Mouse (Mus musculus) gastrocnemius, postnatal 10 days (tissue): ENCODE results near the gene Gfm1. TPM values are rescaled to one million over a fixed set of nuclear protein-coding genes. Genes with fewer than 3 reads are reported as not detected.

Source experiments
- DNase-seq: peaks from one replicate; pipeline ENCODE4 v3.0.0; 2021; ENCODE audit warnings: mixed read lengths
- long read RNA-seq, 2 experiments: library from polyadenylated mRNA; stranded (forward); transcript quantifications; one replicate each; pipeline ENCODE4 v2.0.0; 2021
- total RNA-seq, 2 experiments: library from RNA; stranded (reverse); gene quantifications; 2 replicates each; pipeline ENCODE4 v1.2.3; 2021

The Gfm1 gene
- total RNA-seq: 10 to 100 TPM; 66.5 to 77.5 TPM
- long read RNA-seq, experiment 1, full-length matches to known transcripts: 71 of 83 reads
- long read RNA-seq, experiment 1, partial matches to known transcripts: 2 of 83 reads
- long read RNA-seq, experiment 1, other reads (novel, unspliced or antisense): 10 of 83 reads
- long read RNA-seq, experiment 2, full-length matches to known transcripts: 87 of 102 reads
- long read RNA-seq, experiment 2, partial matches to known transcripts: 7 of 102 reads
- long read RNA-seq, experiment 2, other reads (novel, unspliced or antisense): 8 of 102 reads

DNA sequence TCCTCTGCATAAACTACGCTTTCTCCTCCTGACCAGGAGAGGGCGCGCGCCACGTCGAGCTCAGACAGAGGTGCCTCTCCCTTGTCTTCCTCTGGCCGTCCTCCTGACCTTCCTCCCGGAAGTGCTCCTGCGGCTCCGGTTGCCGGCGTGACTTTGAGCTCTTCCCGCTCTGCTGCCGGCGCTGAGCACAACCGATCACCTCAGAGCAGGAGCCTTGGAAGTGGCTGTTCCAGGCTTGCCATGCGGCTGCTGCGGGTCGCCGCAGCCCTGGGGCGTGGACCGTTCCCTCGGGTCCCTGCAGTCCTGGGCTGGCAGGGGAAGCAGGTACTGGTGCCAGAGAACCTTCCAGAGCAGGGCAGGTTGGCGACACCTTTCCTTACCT, at the start of gene Gfm1:
Gene Gfm1 (plus strand): TSS at position 98 of the 382 bp plus-strand sequence.
- peak; percentile 85 for DNase-seq

- no peak for DNase-seq
Measured at GRCm38 (mm10) chr3:67429338-67429998, 428 bp upstream of the Gfm1 start.

DNA sequence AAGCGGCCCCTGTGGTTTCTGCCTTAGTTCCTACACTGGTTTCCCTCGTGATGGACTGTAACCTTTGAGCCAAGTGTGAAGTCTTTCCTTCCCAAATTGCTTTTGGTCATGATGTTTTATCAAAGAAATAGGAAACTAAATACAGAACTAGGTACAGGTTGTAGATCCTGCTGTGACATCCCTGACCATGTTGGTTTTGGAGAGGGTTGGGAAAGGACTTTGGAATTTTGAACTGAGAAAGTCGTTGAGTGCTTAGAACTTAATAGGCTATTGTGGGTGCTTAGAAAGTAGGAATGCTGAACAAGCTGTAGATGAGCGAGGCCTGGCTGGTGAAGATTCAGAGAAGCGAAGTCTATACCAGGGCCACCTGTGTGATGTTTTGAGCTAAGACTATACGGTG, 4.1 kb downstream of the Gfm1 start:
- no peak for DNase-seq

GRCm38 (mm10) chr3:67447143-67447542, 17.2 kb downstream of the Gfm1 start:
- no peak for DNase-seq

DNA sequence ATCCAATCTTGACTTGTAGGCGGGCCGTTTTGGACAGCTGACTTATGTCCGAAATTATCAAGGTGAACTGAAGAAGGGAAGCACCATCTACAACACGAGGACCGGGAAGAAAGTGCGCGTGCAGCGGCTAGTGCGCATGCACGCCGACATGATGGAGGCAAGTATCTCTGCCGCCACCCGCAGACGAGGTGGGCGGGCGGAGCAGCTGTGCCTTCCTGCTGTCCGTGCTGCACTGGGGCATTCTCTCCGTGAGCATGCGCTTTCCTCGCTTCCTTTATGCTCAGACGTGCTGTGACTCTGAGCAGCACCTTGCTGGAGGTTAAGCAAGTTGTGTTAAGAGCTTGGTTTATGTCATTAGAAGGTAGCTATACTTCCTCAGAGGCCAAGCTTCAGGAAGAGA, 19.8 kb downstream of the Gfm1 start:
- DNase-seq: no peak

DNA sequence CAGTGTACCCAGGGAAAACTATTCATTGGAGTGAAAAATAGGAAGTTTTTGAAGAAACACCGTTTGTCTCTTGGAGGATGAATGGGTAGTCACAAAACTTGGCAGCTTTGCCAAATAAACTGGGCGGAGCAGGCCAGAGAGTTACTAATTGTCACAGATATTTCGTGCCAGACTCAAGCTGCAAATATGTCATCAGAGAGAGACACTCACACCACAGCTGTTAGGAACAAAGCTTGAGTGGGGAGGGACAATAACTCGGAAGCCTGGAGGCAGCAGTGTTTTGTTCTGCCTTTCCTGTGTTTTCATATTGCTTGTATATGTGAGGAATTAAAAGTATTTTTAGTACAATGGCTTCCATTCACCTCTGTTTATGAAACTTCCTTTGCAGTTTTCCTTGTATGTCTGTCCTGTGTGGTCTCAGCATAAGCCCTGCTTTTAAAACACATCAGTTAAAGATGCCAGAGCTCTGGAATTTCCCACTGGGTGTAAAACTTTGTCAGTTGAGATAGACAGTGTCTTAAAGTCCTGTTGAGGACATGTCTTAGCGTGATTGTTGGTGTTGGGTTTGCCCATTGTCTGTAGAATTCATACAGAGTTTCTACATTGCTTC, 20.8 kb downstream of the Gfm1 start:
- DNase-seq: no peak

- DNase-seq: no peak
Measured at GRCm38 (mm10) chr3:67459881-67460280, 30.0 kb downstream of the Gfm1 start.

DNA sequence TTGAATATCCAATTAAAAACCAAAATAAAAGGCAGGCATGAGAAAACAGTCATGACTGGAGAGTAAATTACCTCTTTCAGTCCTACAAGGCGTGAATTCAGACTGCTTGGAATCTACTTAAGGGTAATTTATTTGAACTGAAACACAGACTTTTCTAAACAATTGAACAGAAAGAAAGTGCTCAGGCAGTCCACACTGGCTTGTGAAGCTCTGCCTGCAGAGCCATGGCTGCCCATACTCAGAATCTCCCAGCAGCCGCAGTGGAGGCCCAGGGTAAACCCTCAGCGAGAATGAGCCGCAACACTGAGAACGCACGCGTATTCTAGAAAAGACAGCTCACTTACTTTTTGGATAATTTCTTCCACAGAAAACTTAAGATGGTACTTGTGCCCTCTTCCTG, 32.1 kb downstream of the Gfm1 start:
- no peak for DNase-seq

DNA sequence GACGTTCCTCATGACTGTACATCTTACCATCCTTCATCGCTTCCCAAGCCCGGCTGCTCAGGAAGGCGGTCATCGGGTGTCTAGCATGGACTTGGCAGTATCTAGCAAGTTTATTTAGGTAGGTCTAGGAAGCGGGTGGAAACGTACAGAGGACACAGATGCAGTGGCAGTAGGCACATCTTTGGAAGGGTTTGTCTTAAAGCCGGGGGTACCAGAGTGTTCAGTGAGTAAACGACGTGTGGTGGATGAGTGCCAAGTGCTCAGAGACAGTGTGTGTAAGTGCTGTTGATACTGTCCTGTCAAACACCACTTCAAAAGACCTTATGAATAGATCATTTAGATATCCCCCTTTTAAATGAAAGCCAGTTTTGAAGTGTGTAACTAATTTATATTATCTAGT, 32.7 kb downstream of the Gfm1 start:
- DNase-seq: no peak

DNA sequence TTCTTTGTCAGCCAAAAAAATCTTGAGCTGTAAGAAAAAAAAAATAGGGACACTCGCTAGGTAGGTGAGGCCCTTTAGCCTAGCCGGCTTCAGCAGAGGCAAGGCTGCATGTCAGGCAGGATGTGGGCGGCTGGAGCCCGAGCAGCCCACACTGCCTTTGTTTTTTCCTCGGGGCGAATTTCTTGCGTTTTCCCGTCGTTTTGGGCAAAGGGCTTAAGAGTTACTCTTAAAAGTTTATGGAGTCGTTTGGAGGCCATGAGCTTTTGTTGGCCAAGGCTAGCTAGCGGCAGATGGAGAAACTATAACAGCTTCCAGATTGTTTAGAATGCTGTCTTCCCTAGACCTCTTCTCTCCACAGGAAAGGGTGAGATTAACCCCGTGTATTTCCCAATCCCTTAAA, 33.1 kb downstream of the Gfm1 start:
- no peak for DNase-seq

- peak; percentile 59 for DNase-seq
Measured at GRCm38 (mm10) chr3:67463450-67464372, 33.8 kb downstream of the Gfm1 start, which contains the start of gene Lxn. Lxn (minus strand) TSS chr3:67463926.

DNA sequence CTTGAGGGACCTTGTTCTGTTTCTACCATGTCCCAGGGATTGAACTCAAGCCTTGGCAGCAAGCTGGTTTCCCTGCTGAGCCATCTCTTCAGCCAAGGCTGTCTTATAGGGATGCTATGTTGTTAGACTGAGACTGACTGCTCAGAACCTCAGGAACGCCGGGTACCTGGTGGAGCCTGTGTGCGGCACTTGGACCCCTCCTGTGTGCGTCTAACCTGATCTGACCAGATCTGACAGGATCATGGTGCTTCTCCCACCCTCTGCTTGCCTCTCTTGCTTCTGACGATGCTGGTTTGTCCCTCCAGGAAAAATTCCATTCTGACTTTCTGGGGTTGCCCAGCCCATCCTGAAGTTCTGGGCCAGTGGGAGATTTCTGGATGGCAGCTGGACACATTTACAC, 36.7 kb downstream of the Gfm1 start:
- no peak for DNase-seq

GRCm38 (mm10) chr3:67467281-67467680, 37.4 kb downstream of the Gfm1 start:
- no peak for DNase-seq

- no peak for DNase-seq
Measured at GRCm38 (mm10) chr3:67471408-67472127, 41.7 kb downstream of the Gfm1 start.

GRCm38 (mm10) chr3:67473438-67473837, 43.5 kb downstream of the Gfm1 start:
- DNase-seq: no peak

- DNase-seq: no peak
Measured at GRCm38 (mm10) chr3:67479806-67480205, 49.9 kb downstream of the Gfm1 start.

DNA sequence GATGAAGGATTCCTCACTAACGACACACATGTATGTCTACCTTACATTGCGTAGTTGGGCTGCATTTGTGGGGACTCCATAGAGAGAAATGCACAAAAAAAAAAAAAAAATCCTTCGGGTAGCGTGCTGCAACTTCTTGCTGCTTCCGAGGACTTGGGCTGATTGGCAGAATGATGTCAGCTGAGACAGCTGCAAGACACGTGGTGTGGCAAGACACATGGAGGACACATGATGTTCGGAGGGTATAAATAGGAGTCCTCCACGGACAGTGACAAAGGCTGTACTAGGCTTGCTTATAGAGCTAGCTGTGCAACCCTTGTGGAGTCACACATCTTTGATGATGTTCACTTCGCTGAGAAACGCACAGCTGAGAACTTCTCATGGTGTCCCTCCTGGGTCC, 52.5 kb downstream of the Gfm1 start:
- DNase-seq: no peak

- DNase-seq: no peak
Measured at GRCm38 (mm10) chr3:67485233-67485632, 55.3 kb downstream of the Gfm1 start.

GRCm38 (mm10) chr3:67490156-67490555, 60.3 kb downstream of the Gfm1 start:
- DNase-seq: no peak

DNA sequence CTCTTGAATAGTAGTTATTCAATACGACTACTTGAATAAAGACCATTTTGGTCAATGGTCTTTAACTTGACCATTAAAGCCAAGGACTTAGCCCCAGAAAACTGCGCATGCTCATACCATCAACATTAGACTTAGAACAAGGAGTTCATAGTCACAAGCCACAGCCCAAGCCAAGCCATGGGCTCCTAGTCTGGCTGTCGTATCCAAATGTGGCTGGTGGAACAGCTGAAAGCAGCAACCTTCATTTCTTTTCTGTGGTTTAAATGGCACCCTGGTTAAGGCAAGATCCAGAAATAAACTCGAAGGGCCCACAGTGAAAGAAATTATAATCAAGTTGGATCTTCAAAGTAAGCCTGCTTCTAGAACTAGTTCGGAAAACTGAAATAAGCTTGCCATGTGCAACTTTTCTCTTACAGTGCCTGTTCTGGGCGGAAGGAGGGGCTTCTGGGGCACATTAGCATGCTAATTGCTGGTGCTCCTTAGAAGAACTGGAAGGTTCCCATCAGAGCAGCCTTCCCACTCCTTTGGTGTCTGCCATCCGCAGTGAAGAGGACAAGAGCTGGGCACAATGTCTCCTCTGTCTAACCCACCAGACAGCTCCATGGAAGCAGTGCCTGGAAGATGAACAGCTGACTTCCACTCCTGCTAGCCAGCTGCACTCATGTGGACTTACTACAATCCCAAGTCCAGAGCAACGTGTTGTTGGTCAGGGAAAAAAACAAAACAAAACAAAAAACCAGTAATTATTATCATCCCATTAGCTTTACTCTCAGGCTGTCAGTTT, 62.4 kb downstream of the Gfm1 start:
- no peak for DNase-seq

GRCm38 (mm10) chr3:67493132-67493531, 63.2 kb downstream of the Gfm1 start:
- no peak for DNase-seq
